Mouse (Mus musculus) adipose tissue, adult 10 weeks (tissue): Measurements from ENCODE around the gene Tchp. TPM values are rescaled to one million over a fixed set of nuclear protein-coding genes. Genes with fewer than 3 reads are reported as not detected.

Experiments
- polyA plus RNA-seq: library from polyadenylated mRNA; stranded (reverse); fragments of 350-450 nt; fragmentation: Illumina TruSeq; extraction: RNeasy Lipid Tissue Mini Kit (QIAGEN cat#74804); gene quantifications from one replicate; pipeline ENCODE4 v1.2.3, GENCODE M21; 2014; ENCODE audit warnings: low read depth, low replicate concordance

Tchp gene
- polyA plus RNA-seq = 11.3 TPM

GRCm38 (mm10) chr5:114707265-114708068, at the start of gene Tchp:
TSS of gene Tchp (plus strand) at chr5:114707760.

GRCm38 (mm10) chr5:114658255-114658654, 49.3 kb upstream of the Tchp start, which contains the start of gene Trpv4:
TSS of gene Trpv4 (minus strand) at chr5:114658421.

GRCm38 (mm10) chr5:114690633-114691567, 16.7 kb upstream of the Tchp start, which contains the start of gene Gltp:
TSS of gene Gltp (minus strand) at chr5:114690984.

Other genes starting within 250 kb of the Tchp start
- 1.6 TPM for gene Fam222a, start 139.7 kb upstream of the Tchp start, polyA plus RNA-seq
- gene Trpv4, start 49.3 kb upstream of the Tchp start, polyA plus RNA-seq = 13.2 TPM
- 68.7 TPM for gene Gltp, start 16.8 kb upstream of the Tchp start, polyA plus RNA-seq
- gene Ankrd13a, start 66.9 kb downstream of the Tchp start, polyA plus RNA-seq = 52.9 TPM
- 27.9 TPM for gene Git2, start 67.8 kb downstream of the Tchp start, polyA plus RNA-seq
- gene 1500011B03Rik, start 115.7 kb downstream of the Tchp start, polyA plus RNA-seq = 171 TPM
- gene 4930519G04Rik, start 145.9 kb downstream of the Tchp start, polyA plus RNA-seq = 0.60 TPM
- not detected for gene Gm9936, start 150.9 kb downstream of the Tchp start, polyA plus RNA-seq
- 20.2 TPM for gene Oasl2, start 189.2 kb downstream of the Tchp start, polyA plus RNA-seq
- 1.5 TPM for gene Oasl1, start 215.5 kb downstream of the Tchp start, polyA plus RNA-seq
- 23.8 TPM for gene 2210016L21Rik, start 234.4 kb downstream of the Tchp start, polyA plus RNA-seq